Mouse (Mus musculus): ENCODE measurements around the gene Pdcl. TPM values are rescaled to one million over a fixed set of nuclear protein-coding genes. Genes with fewer than 3 reads are reported as not detected.

Pdcl gene
- 48.4 and 55.7 TPM in 2 replicates for total RNA-seq (2012; rRNA removed)
- 103 and 123 TPM in 2 replicates for total RNA-seq (2014; rRNA removed)
- 115 and 144 TPM in 2 replicates for polyA plus RNA-seq (2012; ENCODE audit: insufficient read length, low read depth)

GRCm38 (mm10) chr2:37358633-37359540, at the start of gene Pdcl:
Gene Pdcl, minus strand, starts transcription at chr2:37359332.
- H3K27ac ChIP-seq (ENCODE audit: insufficient read depth, low read depth), result peak within 1 kb of the TSS; percentile 95
- dilution Hi-C loops (cut with MboI; ENCODE audit: extremely low pct_ligation_motif_present, extremely low pct_unique_long_range_greater_than_20kb, low sequenced_read_pairs) (no loop called here), in situ Hi-C loops (cut with MboI; ENCODE audit: low pct_ligation_motif_present, low pct_unique_long_range_greater_than_20kb, low sequenced_read_pairs) (no loop called here)
- peak within 1 kb of the TSS; percentile 91 for H3K9ac ChIP-seq (ENCODE audit: insufficient read depth, low read depth)
- H3K79me2 ChIP-seq (replicated peaks; ENCODE audit: control insufficient read depth, extremely low read depth, insufficient read depth, poor library complexity, severe bottlenecking), result peaks cover 17% of the 10 kb centered on the region
- no peaks in the 10 kb centered on the region for H3K27me3 ChIP-seq (replicated peaks)
- TF ChIP-seq ZMIZ1 (IDR thresholded peaks at IDR 0.05; ENCODE audit: low read depth, low read length) (peak; percentile 69), ZNF384 (IDR thresholded peaks at IDR 0.05; ENCODE audit: low read depth, low read length) (peak; percentile 26; the same call in 1 of the 2 replicates), TBP (conservative IDR thresholded peaks at IDR 0.05; ENCODE audit: low read depth, low read length) (peak; percentile 84), BHLHE40 (IDR thresholded peaks at IDR 0.05; ENCODE audit: low read depth, low read length) (no peak), IRF4 (IDR thresholded peaks at IDR 0.05; ENCODE audit: low read depth, low read length) (0 out of 2 replicates have a peak, but pooled peaks have one; percentile 35), POLR2A (IDR thresholded peaks at IDR 0.05; ENCODE audit: low read depth, low read length) (peak; percentile 81), MYC (IDR thresholded peaks at IDR 0.05; ENCODE audit: low read depth, low read length) (peak; percentile 70; the same call in 1 of the 2 replicates), HCFC1 (IDR thresholded peaks at IDR 0.05; ENCODE audit: low read depth, low read length) (peak; percentile 82), POLR2AphosphoS2 (IDR thresholded peaks at IDR 0.05; ENCODE audit: low read depth, low read length) (0 out of 2 replicates have a peak, but pooled peaks have one; percentile 57), TCF12 (IDR thresholded peaks at IDR 0.05; ENCODE audit: low read depth, low read length) (peak; percentile 74), RCOR1 (conservative IDR thresholded peaks at IDR 0.05; ENCODE audit: low read depth, low read length) (no peak), USF1 (IDR thresholded peaks at IDR 0.05; ENCODE audit: low read depth, low read length) (no peak), UBTF (IDR thresholded peaks at IDR 0.05; ENCODE audit: low read depth, low read length) (no peak), ETS1 (conservative IDR thresholded peaks at IDR 0.05; ENCODE audit: low read depth, low read length) (no peak), CHD1 (IDR thresholded peaks at IDR 0.05; ENCODE audit: low read depth, low read length) (peak; percentile 91), JUN (IDR thresholded peaks at IDR 0.05; ENCODE audit: insufficient read depth, low read depth, low read length) (no peak), RAD21 (IDR thresholded peaks at IDR 0.05; ENCODE audit: low read depth, low read length) (no peak), ELF1 (IDR thresholded peaks at IDR 0.05; ENCODE audit: low read depth, low read length) (peak; percentile 75), CHD2 (IDR thresholded peaks at IDR 0.05; ENCODE audit: low read length) (peak; percentile 60; the same call in 1 of the 2 replicates), NELFE (IDR thresholded peaks at IDR 0.05; ENCODE audit: low read depth, low read length) (peak; percentile 83), NRF1 (IDR thresholded peaks at IDR 0.05; ENCODE audit: low read depth, low read length) (peak; percentile 80), ZKSCAN1 (IDR thresholded peaks at IDR 0.05; ENCODE audit: borderline replicate concordance, low read depth, low read length) (no peak), PAX5 (IDR thresholded peaks at IDR 0.05; ENCODE audit: low read length) (no peak), GABPA (IDR thresholded peaks at IDR 0.05; ENCODE audit: insufficient replicate concordance, low read depth, low read length) (no peak), E2F4 (IDR thresholded peaks at IDR 0.05; ENCODE audit: insufficient replicate concordance, low read depth, low read length) (0 out of 2 replicates have a peak, but pooled peaks have one; percentile 65), MAFK (IDR thresholded peaks at IDR 0.05; ENCODE audit: insufficient replicate concordance, low read length) (no peak; the same call in 1 of the 2 replicates), JUND (conservative IDR thresholded peaks at IDR 0.05; ENCODE audit: low read depth, low read length) (0 out of 2 replicates have a peak, but pooled peaks have one; percentile 15), MAX (IDR thresholded peaks at IDR 0.05; ENCODE audit: low read length) (peak; percentile 74), SIN3A (IDR thresholded peaks at IDR 0.05; ENCODE audit: low read length) (peak; percentile 84), EP300 (IDR thresholded peaks at IDR 0.05; ENCODE audit: low read length) (peak; percentile 30; the same call in 1 of the 2 replicates), MXI1 (IDR thresholded peaks at IDR 0.05; ENCODE audit: low read depth, low read length) (peak; percentile 32; the same call in 1 of the 2 replicates), CTCF (conservative IDR thresholded peaks at IDR 0.05 in 1 of 2, IDR thresholded peaks at IDR 0.05 in 1 of 2; ENCODE audit: low read depth in 2 of 2, low read length in 2 of 2) (no peak), MAZ (IDR thresholded peaks at IDR 0.05; ENCODE audit: low read depth, low read length) (0 out of 2 replicates have a peak, but pooled peaks have one; percentile 12), KAT2A (IDR thresholded peaks at IDR 0.05; ENCODE audit: insufficient replicate concordance, low read length) (peak; percentile 72; the same call in 1 of the 2 replicates), USF2 (conservative IDR thresholded peaks at IDR 0.05; ENCODE audit: low read depth, low read length) (no peak)
- peak; percentile 98 for DNase-seq (ENCODE audit: extremely low read depth)
- H3K4me2 ChIP-seq (ENCODE audit: insufficient read depth, low read depth, poor library complexity, severe bottlenecking), result peak within 1 kb of the TSS; percentile 100
- H3K4me1 ChIP-seq (ENCODE audit: control insufficient read depth in 1 of 2, insufficient read depth in 2 of 2), result peaks cover 11 to 39% of the 10 kb centered on the region in 2 experiments; a peak in 3 of 4 replicates
- no peaks in the 10 kb centered on the region for H3K9me3 ChIP-seq (replicated peaks; ENCODE audit: low read length)
- H3K4me3 ChIP-seq (replicated peaks in 1 of 3; ENCODE audit: low read depth in 2 of 3, low read length in 2 of 3, poor library complexity in 1 of 3), result peak within 1 kb of the TSS; percentile 69 to 83 (median 76)
- H3K36me3 ChIP-seq (replicated peaks in 1 of 2; ENCODE audit: control insufficient read depth in 1 of 2, insufficient read depth in 1 of 2, low read length in 1 of 2), result peaks cover 28 to 35% of the 10 kb centered on the region in 2 experiments

Data from CH12.LX (cell line).